Mouse (Mus musculus) adrenal gland, postnatal 10 days (tissue): ENCODE data around the gene Tnnc2. TPM values are rescaled to one million over a fixed set of nuclear protein-coding genes. Genes with fewer than 3 reads are reported as not detected.
A peak's percentile ranks its signal among the peaks of the same experiment; 100 is the strongest.

ENCODE experiments used
- DNase-seq: peaks from one replicate; pipeline ENCODE4 v3.0.0; 2021; ENCODE audit warnings: mixed read lengths
- total RNA-seq, 2 experiments: library from RNA; stranded (reverse); gene quantifications; 2 replicates each; pipeline ENCODE4 v1.2.3; 2021

The Tnnc2 gene
- total RNA-seq, 2 experiments from 2014 or later = 221 to 908 TPM

GRCm38 (mm10) chr2:164795868-164796267, 16.1 kb upstream of the Tnnc2 start:
- no peak for DNase-seq

- peak; percentile 92 for DNase-seq
These were observed 14.5 kb upstream of the Tnnc2 start for GRCm38 (mm10) chr2:164794293-164794692.

GRCm38 (mm10) chr2:164793772-164794171, 14.0 kb upstream of the Tnnc2 start:
- DNase-seq = no peak

DNA sequence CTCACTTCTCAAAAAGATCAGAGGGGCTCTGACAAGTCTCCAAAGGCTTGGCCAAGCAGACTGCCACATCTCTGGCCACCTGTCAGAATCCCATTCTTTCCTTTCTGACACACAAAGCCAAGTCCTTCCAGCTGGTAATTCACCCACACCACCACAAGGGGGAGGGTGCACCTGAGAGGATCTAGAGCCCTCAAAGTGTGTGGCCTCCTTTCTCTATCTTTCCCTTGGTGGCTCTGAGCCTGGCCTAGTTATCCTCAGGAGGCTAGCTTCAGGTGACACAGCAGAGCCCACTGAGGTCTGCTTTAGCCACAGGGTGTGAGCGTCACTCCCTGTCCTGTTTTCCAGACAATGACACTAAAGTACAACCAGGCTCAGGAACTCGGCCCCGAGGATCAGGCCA, 13.5 kb upstream of the Tnnc2 start:
- peak; percentile 77 for DNase-seq

- peak; percentile 53 for DNase-seq
These were observed 12.8 kb upstream of the Tnnc2 start for GRCm38 (mm10) chr2:164792400-164793190.

- peak; percentile 48 for DNase-seq
These were observed 12.1 kb upstream of the Tnnc2 start for GRCm38 (mm10) chr2:164791841-164792261.

DNA sequence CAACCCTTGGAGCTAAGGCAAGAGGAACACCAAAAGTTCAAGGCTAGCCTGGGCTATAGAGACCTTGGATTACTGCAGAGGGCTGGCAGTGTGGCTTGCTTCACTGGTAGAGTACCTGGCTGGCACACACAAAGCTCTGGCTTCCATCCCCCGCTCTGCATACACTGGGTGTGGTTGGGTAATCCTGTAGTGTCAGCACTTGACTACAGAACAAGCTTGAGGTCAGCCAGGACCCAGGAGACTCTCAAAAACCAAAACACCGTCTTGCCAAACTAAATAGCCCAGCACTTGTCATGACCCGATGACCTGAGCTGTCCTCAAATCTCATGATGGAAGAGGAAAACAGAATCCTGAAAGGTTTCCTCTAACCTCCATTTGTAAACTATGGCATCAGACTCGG, 10.7 kb upstream of the Tnnc2 start:
- DNase-seq = peak; percentile 72

DNA sequence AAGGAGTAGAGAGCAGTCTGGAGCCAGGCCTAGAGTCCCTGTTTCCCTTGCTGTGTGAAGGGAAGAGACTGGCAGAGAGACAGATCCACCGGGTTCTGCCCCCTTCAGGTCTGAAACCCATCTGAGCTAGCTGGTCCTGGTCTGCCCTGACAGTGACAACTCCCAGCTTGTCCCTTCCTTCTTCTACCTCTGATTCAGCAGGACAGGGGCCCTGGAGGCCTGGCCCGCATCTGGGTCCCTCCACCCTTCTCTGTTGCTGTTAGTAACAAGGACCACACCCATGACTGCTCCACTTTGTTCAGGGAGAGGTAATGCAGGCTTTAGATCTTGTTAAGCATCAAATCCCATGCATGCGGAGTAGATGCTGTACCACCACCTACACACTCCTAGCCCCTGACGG, 8.6 kb upstream of the Tnnc2 start:
- DNase-seq = no peak

DNA sequence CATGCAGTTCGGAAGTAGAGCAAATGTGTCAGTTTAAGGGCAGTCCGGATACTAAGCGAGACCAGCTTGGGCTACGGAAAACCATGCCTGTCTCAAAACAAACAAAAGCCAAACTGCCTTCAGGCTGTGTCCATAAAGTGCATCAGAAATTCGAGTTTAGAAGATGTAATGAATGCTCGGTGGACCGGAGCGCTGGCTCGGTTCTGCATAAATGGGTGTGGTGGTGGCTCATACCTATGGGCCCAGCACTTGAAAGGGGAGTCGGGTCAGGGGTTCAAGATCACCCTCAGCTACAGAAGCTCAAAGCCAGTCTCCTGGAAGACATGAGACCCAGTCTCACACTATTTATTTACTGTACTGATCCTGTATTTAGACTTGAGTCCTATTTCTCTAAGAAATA, 8.0 kb upstream of the Tnnc2 start:
- no peak for DNase-seq

DNA sequence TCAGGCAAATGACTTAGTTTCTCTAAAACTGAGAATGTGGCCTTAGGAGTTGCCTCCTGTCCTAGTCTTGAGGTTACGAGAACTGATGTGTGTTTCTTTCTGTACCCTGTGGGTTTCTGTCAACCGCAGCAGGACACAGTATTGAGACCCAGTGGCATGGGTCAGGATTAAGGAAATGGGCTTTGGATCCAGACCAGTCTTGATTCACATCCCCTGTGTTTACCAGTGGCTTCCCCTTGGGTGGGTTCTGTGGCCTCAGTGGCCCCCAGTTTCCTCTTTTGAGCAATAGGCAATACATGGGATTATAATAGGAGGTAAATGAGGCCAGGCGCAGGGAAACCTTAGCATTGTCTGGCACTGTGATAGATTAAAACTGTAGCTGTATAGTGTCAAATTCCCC, 7.3 kb upstream of the Tnnc2 start:
- no peak for DNase-seq

DNA sequence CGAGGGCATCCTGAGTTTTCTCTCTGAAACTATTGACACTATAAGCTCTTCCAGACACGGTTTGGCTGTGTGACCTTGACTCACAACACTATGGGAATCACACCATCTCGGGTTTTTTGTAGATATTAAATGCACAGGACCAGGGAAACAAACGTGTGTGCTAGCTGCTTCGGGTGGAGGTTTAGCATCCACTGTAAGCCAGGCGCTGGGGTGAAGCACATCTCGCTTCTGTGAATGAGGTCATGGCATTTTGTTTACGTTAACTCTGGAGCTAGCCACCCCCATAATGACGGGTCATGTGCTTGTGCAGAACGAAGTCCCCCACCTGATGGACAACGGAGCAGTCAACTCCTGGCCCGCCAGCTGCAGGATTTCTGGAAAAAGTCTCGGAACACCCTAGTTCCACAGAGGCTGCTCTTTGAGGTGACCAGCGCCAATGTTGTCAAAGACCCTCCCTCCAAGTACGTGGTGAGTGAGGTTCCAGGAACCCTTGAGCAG, 6.7 kb upstream of the Tnnc2 start:
- DNase-seq = no peak

DNA sequence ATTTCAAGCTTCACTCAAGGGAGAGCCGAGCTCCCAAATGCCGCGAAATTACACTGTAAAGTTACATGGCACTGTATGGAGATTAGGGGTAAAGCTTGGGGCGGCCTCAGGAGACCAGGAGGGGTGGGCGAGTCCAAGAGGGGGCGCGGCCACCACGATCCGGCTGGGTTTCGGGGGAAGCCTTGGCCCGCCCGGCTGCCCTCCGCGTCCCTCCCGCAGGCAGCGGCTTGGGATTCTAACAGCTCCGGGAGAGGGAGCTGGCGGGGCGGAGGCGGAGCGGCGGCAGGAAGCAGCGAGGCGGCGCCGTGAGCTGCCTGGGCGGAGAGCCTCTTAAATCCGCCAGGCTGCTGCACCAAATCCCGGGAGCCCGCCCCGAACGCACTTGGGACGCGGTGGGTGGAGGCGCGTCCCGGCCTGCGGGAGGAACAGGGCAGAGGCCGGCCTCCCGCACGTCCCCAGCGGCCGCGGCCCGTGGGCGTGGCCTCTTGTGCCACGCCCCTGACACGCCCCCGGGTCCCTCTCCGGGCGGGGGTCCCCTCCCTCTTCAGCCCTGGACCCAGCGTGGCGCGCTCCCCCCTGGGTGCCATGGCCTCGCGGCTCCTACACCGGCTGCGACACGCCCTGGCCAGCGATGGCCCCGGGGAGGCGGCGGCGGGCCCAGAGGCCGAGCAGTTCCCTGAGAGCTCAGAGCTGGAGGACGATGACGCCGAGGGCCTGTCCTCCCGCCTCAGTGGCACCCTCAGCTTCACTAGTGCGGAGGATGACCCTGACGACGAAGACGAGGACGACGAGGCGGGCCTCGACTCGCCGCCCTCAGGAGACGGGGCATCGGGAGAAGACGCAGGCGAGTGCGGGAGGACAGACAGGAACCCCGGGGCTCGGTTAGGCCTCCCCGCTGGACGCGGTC, 6.0 kb upstream of the Tnnc2 start, which contains the start of gene Snx21:
TSS of gene Snx21 (plus strand) at position 343 of the 907 bp plus-strand sequence.
- peak; percentile 96 for DNase-seq

DNA sequence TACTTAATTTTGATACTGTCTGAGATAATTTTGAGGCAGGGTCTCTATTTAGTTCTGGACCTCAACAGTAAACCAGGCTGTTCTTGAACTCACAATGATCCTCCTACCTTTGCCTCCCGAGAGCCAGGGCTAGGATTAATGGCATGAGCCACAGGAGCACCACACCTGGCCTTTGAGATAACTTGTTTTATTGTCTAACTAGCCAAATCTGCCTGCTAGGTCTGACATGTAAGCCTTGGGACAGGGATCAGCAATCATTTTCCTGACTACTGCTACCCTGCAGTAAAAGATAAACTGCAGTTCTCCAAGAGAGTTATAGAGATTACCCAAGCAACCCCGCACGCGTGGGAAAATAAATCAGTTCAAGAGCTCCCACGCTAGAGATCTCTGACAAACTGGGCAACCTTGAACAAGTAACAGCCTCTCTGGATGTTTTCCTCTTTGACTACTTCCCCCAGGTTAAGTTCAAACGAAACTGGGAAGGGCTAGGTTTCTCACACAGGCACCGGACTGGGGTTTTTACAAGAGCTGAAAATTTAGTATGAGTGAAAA, 5.2 kb upstream of the Tnnc2 start:
- no peak for DNase-seq

DNA sequence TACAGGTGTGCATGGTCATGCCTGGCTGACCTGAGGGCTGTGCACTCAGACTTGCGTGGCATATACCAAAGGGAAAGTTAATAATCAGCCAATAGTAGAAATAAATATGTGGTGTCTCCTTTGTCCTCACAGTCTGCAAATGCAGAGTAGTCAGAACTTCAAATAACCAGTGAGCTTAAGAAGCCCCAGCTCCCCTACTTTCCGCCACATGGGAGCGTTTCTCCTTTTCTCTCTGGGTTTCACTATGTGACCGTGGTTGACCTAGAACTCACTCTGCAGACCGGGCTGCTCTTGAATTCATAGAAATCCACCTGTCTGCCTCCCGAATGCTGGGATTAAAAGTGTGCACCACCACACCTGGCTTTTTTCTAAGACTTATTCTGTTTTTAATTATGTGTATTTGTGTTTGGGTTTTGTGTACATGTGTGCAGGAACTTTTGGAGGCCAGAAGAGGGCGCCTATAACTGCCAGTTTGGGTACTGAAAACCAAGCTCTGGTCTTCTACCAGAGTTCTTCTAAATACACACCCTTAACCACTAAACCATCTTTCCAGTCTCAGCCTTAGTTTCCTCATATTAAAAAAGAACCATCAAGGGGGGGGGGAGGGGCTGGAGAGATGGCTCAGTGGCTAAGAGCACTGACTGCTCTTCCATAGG, 4.3 kb upstream of the Tnnc2 start:
- DNase-seq = no peak

GRCm38 (mm10) chr2:164781876-164782275, 2.1 kb upstream of the Tnnc2 start:
- DNase-seq = no peak

- DNase-seq = no peak
These were observed 958 bp downstream of the Tnnc2 start for GRCm38 (mm10) chr2:164778809-164779208.

GRCm38 (mm10) chr2:164778015-164778287, 1.8 kb downstream of the Tnnc2 start:
- DNase-seq = no peak

- no peak for DNase-seq
These were observed 2.3 kb downstream of the Tnnc2 start for GRCm38 (mm10) chr2:164777246-164778014.

DNA sequence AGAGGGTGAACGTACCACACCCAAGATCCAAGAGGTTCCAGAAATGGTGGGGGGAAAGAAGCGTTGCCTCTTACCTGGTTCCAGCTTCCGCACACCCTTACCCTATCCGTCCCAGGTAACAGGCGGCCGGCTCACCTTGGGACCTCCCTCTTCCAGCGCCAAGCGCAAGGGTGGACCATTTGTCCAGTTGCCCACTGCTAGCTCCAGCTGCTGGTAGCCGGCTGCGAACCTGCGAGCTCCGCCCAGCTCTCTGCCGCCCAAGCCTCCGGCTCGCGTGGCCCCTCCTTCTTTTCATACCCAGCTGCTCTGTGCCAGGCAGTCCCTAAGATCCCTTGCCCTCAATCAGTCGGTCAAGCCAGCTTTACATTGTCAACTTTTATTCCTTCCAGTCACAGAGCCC, 3.0 kb downstream of the Tnnc2 start:
- DNase-seq = no peak

DNA sequence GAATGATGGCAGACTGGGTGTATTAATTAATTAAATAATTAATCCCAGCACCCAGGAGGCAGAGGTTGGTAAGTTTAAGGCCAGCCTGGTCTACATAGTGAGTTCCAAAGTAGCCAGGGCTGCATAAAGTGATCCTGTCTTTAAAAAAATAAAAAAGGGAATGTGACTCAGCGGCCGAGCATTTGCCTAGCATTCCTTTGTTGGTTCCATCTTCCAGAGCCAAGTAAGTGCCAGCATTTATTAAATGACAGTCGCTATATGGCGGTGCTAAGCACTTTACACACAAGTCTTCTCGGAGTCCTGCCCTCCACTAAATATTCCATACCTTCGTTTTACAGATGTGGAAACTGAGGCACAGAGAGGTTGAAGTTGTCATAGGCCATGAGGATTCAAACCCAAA, 3.6 kb downstream of the Tnnc2 start:
- no peak for DNase-seq

DNA sequence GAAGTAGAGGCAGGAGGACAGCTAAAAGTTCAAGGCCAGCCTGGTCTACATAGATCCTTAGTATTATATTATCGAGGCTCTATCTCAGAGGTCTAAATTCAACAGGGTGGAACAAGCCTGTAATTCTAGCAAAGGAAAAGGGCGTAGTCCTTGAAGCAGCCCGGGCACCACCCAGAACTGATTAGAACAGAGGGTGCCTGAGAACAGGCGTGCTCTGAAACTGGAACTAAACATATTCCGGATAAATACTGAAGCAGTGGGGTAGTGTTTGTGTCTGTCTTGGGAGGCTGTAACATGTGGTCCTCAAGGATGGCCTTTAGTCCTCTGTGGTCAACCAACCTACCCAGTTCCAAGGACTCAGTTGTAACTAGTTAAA, 5.8 kb downstream of the Tnnc2 start:
- no peak for DNase-seq
